16 mouse cellular contexts compared by ENCODE assay signal in genomic region chr19:4713886-4714285, GRCm38 (mm10). TPM values are rescaled to one million over a fixed set of nuclear protein-coding genes. Genes with fewer than 3 reads are reported as not detected.
DNase-seq lines count a peak whose midpoint lies in the region; ATAC-seq lines count a peak whose summit lies in the region.
"Had no signal": no experiment of that assay in that cellular context is flagged by ENCODE, and none has a peak within 500 bp of the region (broad histone marks: within the 10 kb centered on the region; RNA-seq: fewer than 3 reads in every experiment).

No protein-coding gene starts in this region.

- intact Hi-C loops in heart, postnatal 14 days (cut with DNase I) = no loop called here

- H3K36me3 ChIP-seq in forebrain, embryonic 14.5 days (ENCODE audit: control insufficient read depth, insufficient read depth, low read length) = no peaks in the 10 kb centered on the region; the same call in 1 of the 2 replicates
- H3K36me3 ChIP-seq in hindbrain, embryonic 16.5 days (ENCODE audit: control insufficient read depth, insufficient read depth, low read length) = no peaks in the 10 kb centered on the region
- peaks cover 4% of the 10 kb centered on the region for H3K36me3 ChIP-seq in neural tube, embryonic 12.5 days

- H3K27ac ChIP-seq in forebrain, embryonic 14.5 days (ENCODE audit: low read depth, low read length) = no peak overlapping the region
- no peak overlapping the region for H3K27ac ChIP-seq in hindbrain, embryonic 16.5 days (ENCODE audit: low read depth, low read length)
- no peak overlapping the region for H3K27ac ChIP-seq in neural tube, embryonic 12.5 days
- H3K27ac ChIP-seq: heart, adult 2 months had no signal

- no peaks in the 10 kb centered on the region for H3K27me3 ChIP-seq in forebrain, embryonic 14.5 days (replicated peaks; ENCODE audit: control insufficient read depth, insufficient read depth, low read length)
- no peaks in the 10 kb centered on the region for H3K27me3 ChIP-seq in hindbrain, embryonic 16.5 days (replicated peaks; ENCODE audit: control insufficient read depth, insufficient read depth, low read length)
- 0 out of 2 replicates have a peak, but pooled peaks cover 3% of the 10 kb centered on the region for H3K27me3 ChIP-seq in neural tube, embryonic 12.5 days (replicated peaks)

- no peaks in the 10 kb centered on the region for H3K9me3 ChIP-seq in forebrain, embryonic 14.5 days (replicated peaks; ENCODE audit: control insufficient read depth, low read length)
- no peaks in the 10 kb centered on the region for H3K9me3 ChIP-seq in hindbrain, embryonic 16.5 days (ENCODE audit: control insufficient read depth, low read length)
- no peaks in the 10 kb centered on the region for H3K9me3 ChIP-seq in neural tube, embryonic 12.5 days

- peak overlapping the region; percentile 75; the same call in 1 of the 2 replicates for H3K4me3 ChIP-seq in forebrain, embryonic 14.5 days (ENCODE audit: low read depth, low read length)
- peak overlapping the region; percentile 79 for H3K4me3 ChIP-seq in hindbrain, embryonic 16.5 days (ENCODE audit: low read length)
- H3K4me3 ChIP-seq in neural tube, embryonic 12.5 days = peak overlapping the region; percentile 78
- H3K4me3 ChIP-seq: heart, adult 2 months had no signal

- peak overlapping the region; percentile 77 for H3K4me2 ChIP-seq in forebrain, embryonic 14.5 days (ENCODE audit: low read length)
- peak overlapping the region; percentile 77 for H3K4me2 ChIP-seq in hindbrain, embryonic 16.5 days (ENCODE audit: low read length)
- H3K4me2 ChIP-seq in neural tube, embryonic 12.5 days (replicated peaks) = peak overlapping the region; percentile 84

- peak overlapping the region; percentile 95; the same call in 1 of the 2 replicates for H3K9ac ChIP-seq in forebrain, embryonic 14.5 days (ENCODE audit: low read length)
- H3K9ac ChIP-seq in hindbrain, embryonic 16.5 days (ENCODE audit: low read depth, low read length) = peak overlapping the region; percentile 52
- peak overlapping the region; percentile 46; the same call in 1 of the 2 replicates for H3K9ac ChIP-seq in neural tube, embryonic 12.5 days

- no peak for ATAC-seq in forebrain, embryonic 14.5 days
- ATAC-seq in hindbrain, embryonic 16.5 days = no peak
- ATAC-seq in neural tube, embryonic 12.5 days (ENCODE audit: low FRiP score, low read depth) = no peak
- ATAC-seq: intestine, embryonic 16.5 days had no signal

- peak; percentile 83 for DNase-seq in heart, adult 11 months
- no peak for DNase-seq in heart, postnatal 14 days
- no peak for DNase-seq in forebrain, embryonic 14.5 days (ENCODE audit: low spot score)
- no peak for DNase-seq in kidney, adult 9 months
- DNase-seq in liver = no peak
- DNase-seq in frontal cortex, adult 2 months (ENCODE audit: extremely low spot score in 1 of 2, low spot score in 1 of 2) = no peak
- DNase-seq: cerebellum, postnatal 25 days; heart, adult 2 months; kidney, postnatal 36 days; lung, adult 18-20 months; thymus, postnatal 4 days had no signal

- 76% methylated on average over 3 of the region's 3 CpGs for WGBS in forebrain, embryonic 14.5 days
- 40% methylated on average over 3 of the region's 3 CpGs for WGBS in hindbrain, embryonic 16.5 days
- 57% methylated on average over 3 of the region's 3 CpGs for WGBS in neural tube, embryonic 12.5 days

- H3K4me1 ChIP-seq in forebrain, embryonic 14.5 days (ENCODE audit: control insufficient read depth, insufficient read depth, low read length) = peaks cover 3% of the 10 kb centered on the region; the same call in 1 of the 2 replicates
- peaks cover 15% of the 10 kb centered on the region for H3K4me1 ChIP-seq in hindbrain, embryonic 16.5 days (ENCODE audit: control insufficient read depth, insufficient read depth, low read depth, low read length)
- peaks cover 33% of the 10 kb centered on the region for H3K4me1 ChIP-seq in neural tube, embryonic 12.5 days

RNA-seq across cellular contexts. Expression of gene Sptbn2, which starts 2.9 kb away (rescaled TPM):
- total RNA-seq in heart, postnatal 14 days (2021) = under 1 TPM; 0.15 to 0.22 TPM
- 25.0 and 31.9 TPM in 2 replicates for polyA plus RNA-seq in forebrain, embryonic 14.5 days (2014; fragmentation: Nextera tagmentation; extraction: Ambion mirVana)
- 21.7 and 31.4 TPM in 2 replicates for polyA plus RNA-seq in hindbrain, embryonic 16.5 days (2015; fragmentation: Nextera tagmentation; extraction: Ambion mirVana)
- polyA plus RNA-seq in neural tube, embryonic 12.5 days (2016; fragmentation: Nextera tagmentation; extraction: Ambion mirVana) = 39.5 and 41.8 TPM in 2 replicates
- polyA plus RNA-seq in frontal cortex, adult 2 months (2012; rRNA removed) = 186 and 200 TPM in 2 replicates

RNA-seq across cellular contexts. Expression of gene Gm960, which starts 15.4 kb away (rescaled TPM):
- total RNA-seq in heart, postnatal 14 days (2021) = not detected
- polyA plus RNA-seq in forebrain, embryonic 14.5 days (2014; fragmentation: Nextera tagmentation; extraction: Ambion mirVana) = 4.1 and 5.0 TPM in 2 replicates
- polyA plus RNA-seq in hindbrain, embryonic 16.5 days (2015; fragmentation: Nextera tagmentation; extraction: Ambion mirVana) = 5.2 and 6.7 TPM in 2 replicates
- polyA plus RNA-seq in neural tube, embryonic 12.5 days (2016; fragmentation: Nextera tagmentation; extraction: Ambion mirVana) = 3.8 and 5.9 TPM in 2 replicates
- 3.9 and 4.5 TPM in 2 replicates for polyA plus RNA-seq in frontal cortex, adult 2 months (2012; rRNA removed)
- total RNA-seq: adrenal gland, adult 18-20 months; heart, adult 2 months had no signal
- polyA plus RNA-seq: heart, adult 2 months; spleen, adult 2 months had no signal

RNA-seq across cellular contexts. Expression of gene Rbm4b, which starts 42.4 kb away (rescaled TPM):
- 1 to 10 TPM; 5.8 to 6.3 TPM for total RNA-seq in heart, postnatal 14 days (2021)
- polyA plus RNA-seq in forebrain, embryonic 14.5 days (2014; fragmentation: Nextera tagmentation; extraction: Ambion mirVana) = 185 and 194 TPM in 2 replicates
- polyA plus RNA-seq in hindbrain, embryonic 16.5 days (2015; fragmentation: Nextera tagmentation; extraction: Ambion mirVana) = 124 and 127 TPM in 2 replicates
- polyA plus RNA-seq in neural tube, embryonic 12.5 days (2016; fragmentation: Nextera tagmentation; extraction: Ambion mirVana) = 157 and 164 TPM in 2 replicates
- polyA plus RNA-seq in frontal cortex, adult 2 months (2012; rRNA removed) = 24.3 and 25.3 TPM in 2 replicates
